Mouse (Mus musculus): ENCODE measurements around the gene Pik3c2b.

Pik3c2b gene

DNA sequence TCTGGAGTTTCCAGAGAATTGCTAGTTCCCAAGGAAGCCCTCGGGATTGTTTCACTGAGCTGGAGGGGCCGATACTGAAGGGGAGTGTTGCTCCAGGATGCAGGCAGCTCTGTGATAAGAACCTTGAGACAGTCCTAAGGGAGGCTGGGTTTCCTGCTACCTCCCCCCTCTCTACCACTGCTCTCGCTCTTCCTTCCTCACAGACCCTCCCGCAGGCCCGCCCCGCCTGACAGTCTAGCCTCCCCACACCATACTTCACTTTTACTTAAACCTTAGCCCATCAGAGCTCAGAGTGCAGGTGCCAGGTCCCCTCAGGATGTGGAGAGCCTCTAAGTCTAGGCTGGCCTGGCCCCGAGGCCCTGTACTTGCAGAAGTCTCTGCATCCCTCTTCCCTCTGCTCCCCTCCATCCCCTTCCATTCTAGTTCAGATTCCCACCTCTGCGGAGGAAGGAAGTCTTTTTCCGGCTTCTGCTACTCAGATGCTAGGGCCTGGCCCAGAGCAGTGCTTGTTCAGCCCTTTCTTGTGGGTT is 27.9 kb downstream of the Pik3c2b start:
- no peak for DNase-seq (ENCODE audit: low spot score)

DNA sequence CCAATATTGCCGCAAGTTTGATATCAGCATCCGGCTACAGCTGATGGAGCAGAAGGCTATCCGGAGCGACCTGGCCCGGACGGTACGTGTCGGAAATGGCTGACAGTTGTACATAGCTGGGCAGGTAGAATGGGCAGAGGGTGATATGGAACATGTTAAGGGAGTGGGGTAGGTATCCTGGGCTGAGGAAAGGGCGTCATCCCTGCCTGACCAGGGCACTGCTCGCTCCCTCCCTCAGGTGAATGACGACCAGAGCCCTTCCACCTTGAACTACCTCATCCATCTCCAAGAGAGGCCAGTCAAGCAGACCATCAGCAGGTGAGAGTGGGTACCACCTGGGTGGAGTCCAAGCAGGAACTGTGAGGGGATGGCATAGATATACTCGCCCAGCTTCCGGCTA is 29.1 kb downstream of the Pik3c2b start:
- DNase-seq (ENCODE audit: low spot score) = no peak

DNA sequence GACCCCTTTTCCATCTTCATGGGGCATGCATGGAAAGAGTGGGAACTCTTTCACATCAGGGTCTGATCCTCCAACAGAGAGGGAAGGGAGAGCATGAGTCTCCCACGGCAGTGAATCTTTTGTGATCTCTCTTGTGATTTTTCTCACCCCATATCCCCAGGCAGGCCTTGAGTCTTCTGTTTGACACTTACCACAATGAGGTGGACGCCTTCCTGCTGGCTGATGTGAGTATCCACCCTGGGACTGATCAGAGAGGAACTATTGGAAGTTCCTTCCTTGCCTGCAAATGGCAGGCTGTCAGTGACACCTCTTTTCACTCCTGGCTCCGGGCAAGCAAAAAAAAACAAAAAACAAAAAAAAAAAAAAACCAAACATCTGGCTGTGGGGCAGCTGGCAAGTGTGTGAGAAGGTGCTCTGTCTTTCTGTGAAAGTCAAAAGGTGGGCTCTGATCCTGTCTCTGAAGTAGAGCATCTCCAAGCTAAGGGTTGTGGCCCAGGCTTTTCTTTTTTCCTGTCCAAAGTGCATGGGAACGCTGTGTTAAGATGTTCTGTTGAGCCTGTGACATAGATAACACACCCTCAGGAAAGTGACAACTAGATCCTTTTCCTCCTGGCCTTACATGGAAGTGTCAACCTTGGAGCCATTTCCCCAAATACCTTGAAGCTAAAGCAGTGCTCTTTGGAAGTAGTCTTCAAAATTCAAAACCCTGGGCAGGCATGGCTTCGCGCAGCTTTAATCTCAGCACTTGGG is 30.4 kb downstream of the Pik3c2b start:
- DNase-seq (ENCODE audit: low spot score) = no peak

DNA sequence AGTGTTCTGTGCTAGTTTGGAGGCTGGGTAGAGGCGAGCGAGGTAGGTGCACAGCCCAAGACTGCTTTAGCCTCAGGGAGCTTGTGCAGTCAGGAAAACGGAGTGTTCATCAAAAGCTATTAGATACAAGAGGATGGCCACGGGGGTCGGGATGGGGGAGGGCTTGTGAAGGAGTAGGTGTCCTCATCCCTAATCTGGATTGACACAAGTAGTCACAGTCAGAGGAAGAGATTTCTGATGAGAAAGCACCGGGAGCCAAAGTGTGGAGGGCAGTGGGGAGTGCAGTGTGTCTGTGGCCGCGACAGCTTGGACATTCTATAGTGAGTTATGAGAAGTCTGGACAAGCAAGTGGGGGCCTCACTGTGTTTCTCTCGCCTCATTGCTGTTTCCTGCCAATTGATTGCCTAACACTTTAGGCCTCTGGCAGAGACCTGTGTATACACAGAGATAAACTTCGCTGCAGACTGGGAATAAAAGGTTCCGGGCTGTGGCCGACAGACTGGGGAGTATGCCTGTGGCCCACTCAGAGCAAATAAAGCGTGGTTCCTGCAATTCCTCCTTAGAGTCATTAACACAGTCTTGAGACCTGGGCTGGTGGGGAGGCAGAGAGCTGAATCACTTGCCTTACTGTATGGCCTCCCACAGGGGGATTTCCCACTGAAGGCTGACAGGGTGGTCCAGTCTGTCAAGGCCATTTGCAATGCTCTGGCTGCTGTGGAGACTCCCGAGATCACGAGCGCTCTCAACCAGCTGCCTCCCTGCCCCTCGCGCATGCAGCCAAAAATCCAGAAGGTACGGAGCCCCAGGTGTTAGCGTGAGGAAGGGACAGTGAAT is 31.4 kb downstream of the Pik3c2b start:
- peak; percentile 66 for DNase-seq (ENCODE audit: low spot score)

DNA sequence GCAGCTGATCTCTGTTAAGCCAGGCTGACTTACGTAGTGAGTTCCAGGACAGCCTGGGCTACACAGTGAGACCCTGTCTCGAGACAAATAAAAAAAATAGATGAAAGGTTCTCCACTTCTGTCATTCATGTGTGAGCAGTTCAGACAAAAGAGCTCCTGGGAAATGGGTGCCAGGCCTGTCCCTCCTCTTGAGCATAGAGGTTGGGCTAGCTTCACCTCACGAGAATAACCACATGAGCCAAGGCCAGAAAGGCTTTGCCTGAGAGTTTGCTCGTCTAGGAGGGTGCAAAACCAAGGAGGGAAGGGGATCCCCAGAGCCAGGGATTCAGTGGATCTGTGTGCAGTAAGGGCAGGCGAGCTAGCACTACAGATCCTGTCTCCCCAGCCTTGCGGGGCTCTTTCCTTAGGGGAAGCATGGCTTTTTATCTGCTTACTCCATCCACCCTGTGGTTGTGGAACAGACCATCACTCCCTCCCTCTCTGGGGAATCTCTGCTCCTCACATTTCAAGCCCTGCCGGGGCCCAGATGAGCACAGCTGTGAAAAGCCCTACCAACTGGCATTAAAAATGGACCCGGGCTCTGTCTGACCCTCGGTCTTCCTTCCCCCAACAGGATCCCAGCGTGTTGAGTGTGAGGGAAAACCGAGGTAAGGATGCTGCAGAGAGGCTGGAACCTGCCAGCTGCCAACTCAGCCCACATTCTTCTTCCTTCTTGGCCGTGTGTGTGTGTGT is 32.3 kb downstream of the Pik3c2b start:
- peak; percentile 14 for DNase-seq (ENCODE audit: low spot score)

DNA sequence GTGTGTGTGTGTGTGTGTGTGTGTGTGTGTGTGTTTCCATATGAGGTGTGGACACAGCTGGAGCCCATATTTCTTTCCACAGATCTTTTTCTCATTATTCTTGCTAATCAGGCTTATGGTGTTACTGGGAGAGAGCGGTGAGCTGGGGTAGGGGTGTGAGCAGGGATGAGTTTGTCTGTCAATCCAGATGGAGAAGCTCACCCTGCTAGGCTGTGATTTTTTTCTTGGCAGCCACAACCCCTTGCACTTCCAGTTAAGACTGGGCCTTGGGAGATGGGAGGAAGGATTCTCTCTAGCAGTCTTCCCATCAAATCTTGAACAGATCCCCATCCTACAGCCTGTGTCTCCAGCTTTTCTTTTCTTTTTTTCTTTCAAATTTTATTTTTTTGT is 32.9 kb downstream of the Pik3c2b start:
- DNase-seq (ENCODE audit: low spot score) = no peak

DNA sequence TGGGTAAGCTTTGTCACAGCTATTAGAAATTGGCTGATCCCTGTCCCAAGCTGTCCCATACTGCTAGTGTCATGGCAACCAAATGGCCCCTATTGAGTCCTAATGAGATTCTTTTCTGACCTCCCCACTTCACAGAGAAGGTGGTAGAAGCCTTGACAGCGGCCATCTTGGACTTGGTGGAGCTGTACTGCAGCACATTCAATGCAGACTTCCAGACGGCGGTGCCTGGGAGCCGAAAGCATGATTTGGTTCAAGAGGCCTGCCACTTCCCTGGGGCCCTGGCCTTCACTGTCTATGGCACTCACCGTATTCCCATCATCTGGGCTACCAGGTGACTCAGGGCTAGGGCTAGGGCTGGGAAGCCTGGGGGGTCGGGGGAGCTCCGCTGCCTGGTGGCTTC is 34.0 kb downstream of the Pik3c2b start:
- DNase-seq (ENCODE audit: low spot score) = no peak

DNA sequence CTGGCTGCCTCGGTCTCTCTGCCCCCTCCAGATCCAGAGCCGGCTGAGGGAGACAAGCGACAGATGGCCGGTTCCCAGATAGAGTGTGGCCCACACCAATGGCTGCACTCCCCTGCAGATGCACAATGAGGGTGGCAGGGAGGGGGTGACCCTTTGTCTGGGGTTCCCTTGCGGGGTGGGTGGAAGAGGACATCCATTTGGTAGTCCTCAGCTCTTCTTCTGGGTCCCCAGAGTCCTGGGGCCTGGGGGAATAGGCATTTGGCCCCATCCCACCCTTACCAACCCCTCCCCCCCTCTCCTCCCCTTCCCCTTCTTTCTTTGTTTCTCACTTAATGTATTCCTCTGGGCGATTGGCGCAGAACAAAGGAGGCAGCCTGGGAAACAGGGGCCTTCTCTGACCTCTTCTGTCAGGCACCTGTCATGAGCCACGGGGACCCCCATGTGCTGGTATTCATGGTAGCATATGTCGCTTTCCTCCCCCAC is 34.7 kb downstream of the Pik3c2b start:
- DNase-seq (ENCODE audit: low spot score) = no peak

DNA sequence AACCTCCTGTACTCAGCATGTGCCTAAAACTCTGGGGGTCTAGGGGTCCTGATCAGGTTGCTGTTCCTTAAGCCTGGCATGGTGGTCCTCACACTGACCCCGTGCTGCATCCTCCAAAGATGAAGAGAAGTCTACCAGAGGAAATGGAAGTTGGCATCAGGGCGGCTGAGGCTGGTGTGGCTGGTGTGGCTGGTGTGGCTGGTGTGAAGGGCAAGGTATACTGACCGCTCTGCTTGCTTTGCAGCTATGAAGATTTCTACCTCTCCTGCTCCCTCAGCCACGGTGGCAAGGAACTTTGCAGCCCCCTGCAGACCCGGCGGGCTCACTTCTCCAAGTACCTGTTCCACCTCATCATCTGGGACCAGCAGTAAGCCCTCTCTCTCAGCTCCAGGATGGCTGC is 35.2 kb downstream of the Pik3c2b start:
- DNase-seq (ENCODE audit: low spot score) = no peak

DNA sequence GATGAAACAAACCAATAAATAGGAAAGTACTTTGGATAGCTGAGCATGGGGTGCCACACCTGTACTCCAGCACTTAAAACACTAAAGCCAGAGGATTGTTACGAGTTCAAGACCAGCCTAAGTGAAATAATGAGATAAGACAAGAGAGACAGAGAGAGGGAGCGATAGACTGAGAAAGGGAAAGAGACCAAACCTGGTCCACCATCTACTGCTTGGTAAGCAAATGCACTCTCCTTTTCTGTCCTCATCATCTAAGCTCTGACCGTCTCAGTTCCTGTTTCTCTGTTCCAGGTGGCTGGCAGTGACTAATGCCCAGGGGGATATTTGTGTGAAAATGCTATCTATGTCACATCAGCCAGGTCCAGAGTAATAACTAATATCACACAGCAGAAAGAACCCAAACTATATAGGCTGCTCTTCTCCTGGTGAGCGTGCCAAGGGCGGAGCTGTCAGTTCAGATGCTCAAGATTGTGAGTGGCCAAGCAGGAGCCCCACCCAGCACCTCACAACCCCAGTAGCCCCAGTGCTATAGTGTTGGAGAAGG is 37.6 kb downstream of the Pik3c2b start:
- no peak for DNase-seq (ENCODE audit: low spot score)

DNA sequence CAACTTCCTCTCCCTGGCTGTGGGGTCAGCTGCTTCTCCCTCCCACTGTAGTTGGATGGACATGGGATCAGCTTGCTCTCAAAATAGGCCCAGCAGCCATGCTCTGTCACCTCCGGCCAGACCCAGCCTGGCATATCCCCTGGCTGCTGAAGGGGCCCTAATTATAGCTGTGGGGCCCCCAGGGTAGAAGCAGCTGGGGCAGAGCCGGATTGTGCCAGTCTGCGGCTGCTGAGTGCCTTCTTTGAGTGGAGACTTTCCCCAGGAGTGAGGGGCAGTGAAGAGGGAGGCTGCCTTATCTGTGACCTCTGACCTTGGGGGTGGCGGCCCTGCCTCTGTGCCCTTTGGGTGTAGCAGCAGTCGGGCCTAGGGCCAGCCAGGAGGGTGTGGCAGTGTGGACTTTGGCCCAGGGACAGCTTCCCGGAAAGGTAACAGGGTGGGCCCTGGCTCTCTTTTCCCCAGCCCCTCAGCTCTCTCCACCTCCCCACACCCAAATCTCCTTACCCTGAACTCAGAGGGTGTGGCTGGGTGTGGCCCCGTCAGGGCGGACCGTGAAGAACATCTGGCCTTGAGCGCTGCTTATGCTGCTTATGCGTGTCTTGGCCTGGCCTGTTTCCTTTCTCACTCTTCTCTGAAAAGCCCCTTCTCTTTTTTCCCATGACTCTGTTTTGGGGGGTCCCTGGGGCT is 38.6 kb downstream of the Pik3c2b start:
- no peak for DNase-seq (ENCODE audit: low spot score)

DNA sequence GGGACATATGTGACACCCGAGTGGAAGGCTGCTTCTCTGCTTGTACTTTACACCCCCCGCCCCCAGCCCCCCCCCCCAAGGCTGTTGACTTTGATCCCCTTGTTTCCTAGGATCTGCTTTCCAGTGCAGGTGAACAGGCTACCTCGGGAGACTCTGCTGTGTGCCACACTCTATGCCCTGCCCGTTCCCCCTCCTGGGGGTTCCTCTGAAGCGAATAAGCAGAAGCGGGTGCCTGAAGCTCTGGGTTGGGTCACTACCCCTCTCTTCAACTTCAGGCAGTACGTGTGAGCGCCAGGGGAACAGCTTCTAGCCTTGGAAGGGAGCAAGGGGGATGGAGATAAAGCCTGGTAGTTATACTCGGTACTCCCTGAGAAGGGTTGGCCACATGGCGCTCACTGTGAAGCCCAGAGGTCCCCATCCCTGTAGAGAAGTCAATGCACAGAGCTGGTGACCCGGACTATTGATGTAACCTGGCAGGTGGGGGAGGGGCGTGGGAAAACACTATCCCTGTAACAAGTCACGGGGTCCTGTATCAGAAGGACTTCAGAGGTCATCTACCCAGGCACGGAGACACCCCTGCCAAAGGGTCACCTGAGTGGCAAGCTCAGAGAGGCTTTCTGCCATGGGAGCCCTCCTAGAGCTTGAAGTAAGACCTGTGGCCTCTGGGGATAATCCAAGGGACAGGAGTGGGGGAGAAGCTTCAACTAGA is 39.4 kb downstream of the Pik3c2b start:
- no peak for DNase-seq (ENCODE audit: low spot score)

DNA sequence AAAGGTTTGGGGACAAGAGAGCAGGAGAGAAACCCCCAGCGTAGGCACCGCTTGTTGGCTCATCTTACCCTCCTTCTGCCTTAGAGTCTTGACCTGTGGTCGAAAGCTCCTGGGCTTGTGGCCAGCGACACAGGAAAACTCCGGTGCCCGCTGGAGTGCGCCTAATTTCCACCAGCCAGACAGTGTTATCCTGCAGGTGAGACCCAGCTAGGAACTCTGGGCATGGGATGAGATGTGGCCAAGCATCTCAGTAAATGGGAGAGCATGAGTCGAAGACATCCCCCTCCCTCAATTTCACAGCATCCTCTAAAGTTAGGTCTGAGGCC is 39.9 kb downstream of the Pik3c2b start:
- no peak for DNase-seq (ENCODE audit: low spot score)

DNA sequence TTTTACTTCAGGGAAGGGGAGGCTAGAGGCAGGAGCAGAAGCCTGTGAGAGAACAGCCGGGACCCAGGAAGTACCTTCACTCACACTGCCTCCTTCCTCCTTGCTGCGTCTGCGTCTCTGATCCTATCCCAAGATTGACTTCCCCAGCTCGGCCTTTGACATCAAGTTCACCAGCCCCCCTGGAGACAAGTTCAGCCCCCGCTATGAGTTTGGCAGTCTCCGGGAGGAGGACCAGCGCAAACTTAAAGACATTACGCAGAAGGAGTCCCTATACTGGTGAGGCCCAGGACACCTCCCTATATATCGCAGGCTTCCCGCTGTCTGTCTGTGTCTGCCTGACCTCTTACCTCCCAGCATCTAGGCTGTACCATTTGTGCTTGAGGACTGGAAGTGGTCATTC is 41.3 kb downstream of the Pik3c2b start:
- DNase-seq (ENCODE audit: low spot score) = no peak

DNA sequence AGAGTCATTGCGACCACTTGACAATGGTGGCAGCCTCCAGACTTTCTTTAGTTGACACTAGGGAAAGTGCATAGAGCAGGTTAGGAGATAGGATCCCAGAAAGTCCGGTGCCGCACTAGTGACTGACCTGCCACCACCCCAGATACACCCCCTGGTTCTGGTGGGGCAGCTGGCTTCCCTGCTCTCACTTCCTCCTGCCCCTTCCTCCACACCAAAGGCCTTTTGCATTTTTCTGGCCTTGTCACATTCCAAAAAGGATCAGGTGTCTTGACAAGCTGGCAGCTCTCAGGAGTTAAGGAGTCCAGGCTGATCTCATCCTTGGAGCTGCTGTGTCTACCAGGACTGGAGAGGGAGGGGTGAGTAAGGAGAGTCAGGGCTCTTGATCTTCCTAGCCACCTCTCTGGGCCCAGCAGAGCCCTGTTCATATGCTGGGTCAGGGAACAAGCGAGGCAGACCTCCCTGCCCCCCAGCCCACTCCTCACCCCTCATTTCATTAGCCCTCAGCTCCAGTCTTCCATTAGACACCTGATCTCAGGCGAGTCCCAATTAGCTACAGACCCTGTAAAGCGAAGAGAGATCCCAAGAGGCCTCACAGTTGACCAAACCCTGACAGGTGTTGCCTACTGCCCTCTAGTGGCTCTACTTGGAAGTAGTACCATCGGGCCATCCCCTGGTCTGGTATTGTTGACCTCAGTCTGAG is 41.9 kb downstream of the Pik3c2b start:
- peak; percentile 71 for DNase-seq (ENCODE audit: low spot score)

DNA sequence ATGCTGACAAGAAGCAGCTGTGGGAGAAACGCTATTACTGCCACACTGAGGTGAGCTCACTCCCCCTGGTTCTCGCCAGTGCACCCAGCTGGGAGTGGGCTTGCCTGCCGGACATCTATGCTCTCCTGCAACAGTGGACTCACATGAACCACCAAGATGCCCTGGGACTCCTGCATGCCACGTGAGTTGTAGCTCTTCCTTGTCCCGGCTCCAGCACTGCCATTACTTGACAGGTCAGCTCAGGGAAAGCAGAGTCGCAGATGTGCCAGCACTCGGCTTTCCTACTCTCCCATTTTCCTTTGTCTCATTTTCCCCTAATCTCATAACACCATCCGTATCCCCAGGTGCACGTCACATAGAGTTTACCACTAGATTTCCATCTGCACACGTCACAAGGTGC is 42.7 kb downstream of the Pik3c2b start:
- no peak for DNase-seq (ENCODE audit: low spot score)

DNA sequence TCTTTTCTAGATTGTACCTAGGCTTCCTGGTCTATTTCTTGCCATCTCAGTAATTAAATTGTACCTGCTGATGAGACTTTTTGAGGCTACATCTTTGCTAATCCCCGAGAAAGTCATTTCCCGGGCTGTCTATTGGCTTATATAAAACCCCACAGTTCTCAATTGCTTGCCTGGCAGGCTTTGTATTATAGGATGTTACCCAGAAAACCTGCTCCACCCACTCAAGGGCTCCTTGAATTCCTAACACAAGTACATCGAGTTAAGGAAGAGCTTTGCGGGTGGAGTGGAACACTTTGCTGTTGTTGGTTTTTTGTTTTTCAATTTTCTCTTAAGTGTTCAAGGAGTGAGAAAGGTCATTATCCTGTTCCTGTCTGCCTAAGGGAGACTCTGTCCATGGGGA is 43.9 kb downstream of the Pik3c2b start:
- no peak for DNase-seq (ENCODE audit: low spot score)

DNA sequence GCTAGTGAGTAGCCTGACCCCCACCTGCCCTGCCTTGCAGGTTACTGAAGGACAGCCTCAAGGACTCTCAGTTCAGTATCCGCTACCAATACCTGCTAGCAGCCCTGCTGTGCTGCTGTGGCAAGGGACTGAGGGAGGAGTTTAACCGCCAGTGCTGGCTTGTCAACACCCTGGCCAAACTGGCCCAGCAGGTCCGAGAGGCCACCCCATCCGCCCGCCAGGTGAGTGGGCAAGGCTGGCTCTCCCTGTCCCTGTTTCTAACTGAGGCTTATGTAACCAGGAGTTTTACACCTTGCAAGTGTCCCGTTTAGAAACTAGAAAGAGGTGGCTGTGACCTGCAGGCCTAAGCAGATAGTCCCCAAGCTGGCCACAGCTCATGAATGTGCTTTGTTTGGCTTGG is 45.2 kb downstream of the Pik3c2b start:
- DNase-seq (ENCODE audit: low spot score) = no peak

DNA sequence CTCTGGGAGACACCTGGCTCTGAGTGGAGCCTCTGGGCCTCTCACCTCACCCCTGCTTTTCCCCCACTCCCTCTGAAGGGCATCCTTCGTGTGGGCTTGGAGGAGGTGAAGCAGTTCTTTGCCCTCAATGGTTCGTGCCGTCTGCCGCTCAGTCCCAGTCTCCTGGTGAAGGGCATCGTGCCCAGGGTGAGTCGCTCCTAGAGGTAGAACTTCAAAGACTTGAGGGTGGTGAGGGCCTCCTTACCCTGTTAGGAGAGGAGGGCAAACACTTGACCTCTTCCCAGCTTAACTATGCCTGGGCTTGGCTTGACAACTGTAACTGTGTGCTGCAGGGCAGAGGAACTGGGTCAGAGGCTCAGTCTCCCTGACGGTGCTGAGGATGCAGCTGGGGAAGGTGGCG is 46.0 kb downstream of the Pik3c2b start:
- no peak for DNase-seq (ENCODE audit: low spot score)

DNA sequence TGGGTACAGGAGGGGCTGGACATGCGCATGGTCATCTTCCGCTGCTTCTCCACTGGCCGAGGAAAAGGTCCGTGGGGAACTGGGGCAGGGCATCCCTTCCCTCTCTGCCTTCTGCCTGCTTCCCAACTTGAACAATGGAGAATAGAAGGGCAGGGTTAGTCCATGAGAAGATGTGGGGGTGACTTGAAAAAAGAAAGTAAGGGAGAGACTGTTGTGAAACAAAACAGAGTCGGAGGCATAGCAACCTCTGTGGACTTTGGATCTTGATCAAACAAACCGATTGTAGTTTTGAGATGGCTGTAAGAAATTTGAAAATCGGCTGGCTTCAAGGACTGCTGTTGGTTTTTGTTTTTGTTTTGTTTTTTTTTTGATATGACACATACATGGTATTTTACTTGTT is 48.3 kb downstream of the Pik3c2b start:
- peak; percentile 24 for DNase-seq (ENCODE audit: low spot score)
